Mouse (Mus musculus): ENCODE results near the gene Pemt. TPM values are rescaled to one million over a fixed set of nuclear protein-coding genes. Genes with fewer than 3 reads are reported as not detected.
A peak's percentile ranks its signal among the peaks of the same experiment; 100 is the strongest.

Gene Pemt
- polyA plus RNA-seq, 1 experiment = 41.5 TPM

- Histone ChIP-seq H3K4me3 (ENCODE audit: control insufficient read depth, low read depth, low read length) (no peak overlapping the region), H3K27me3 (ENCODE audit: control insufficient read depth, insufficient read depth, low read length) (no peaks in the 10 kb centered on the region), H3K36me3 (ENCODE audit: control insufficient read depth, insufficient read depth, low read length) (no peaks in the 10 kb centered on the region), H3K4me1 (ENCODE audit: control insufficient read depth, insufficient read depth, low read length) (no peaks in the 10 kb centered on the region), H3K27ac (ENCODE audit: control insufficient read depth, insufficient read depth, low read depth, low read length) (no peak overlapping the region)
- no peak for TF ChIP-seq POLR2A (IDR thresholded peaks at IDR 0.05; ENCODE audit: control insufficient read depth, low read depth, low read length)
Measured at GRCm38 (mm10) chr11:60071221-60071620, 24.9 kb upstream of the Pemt start.

DNA sequence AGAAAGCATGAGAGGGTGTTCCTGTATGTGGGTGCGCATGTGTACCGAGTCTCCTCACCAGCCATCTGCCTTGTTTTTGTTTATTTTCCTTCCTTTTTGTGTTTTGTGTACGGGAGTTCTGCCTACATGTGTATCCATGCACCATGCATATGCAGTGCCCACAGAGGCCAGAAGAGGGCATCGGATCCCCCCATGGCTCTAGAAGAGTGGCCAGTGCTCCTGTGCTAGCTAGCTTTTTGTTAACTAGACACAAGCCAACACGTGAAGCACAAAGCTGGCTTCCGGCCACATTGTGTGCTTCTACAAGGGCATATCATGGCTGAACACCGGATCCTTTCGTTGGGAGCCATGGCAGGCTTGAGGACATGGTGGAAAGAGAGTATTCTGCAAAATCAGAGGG lies 24.3 kb upstream of the Pemt start:
- Histone ChIP-seq H3K4me1 (ENCODE audit: control insufficient read depth, insufficient read depth, low read length) (no peaks in the 10 kb centered on the region), H3K4me3 (ENCODE audit: control insufficient read depth, low read depth, low read length) (no peak overlapping the region), H3K36me3 (ENCODE audit: control insufficient read depth, insufficient read depth, low read length) (no peaks in the 10 kb centered on the region), H3K27ac (ENCODE audit: control insufficient read depth, insufficient read depth, low read depth, low read length) (no peak overlapping the region), H3K27me3 (ENCODE audit: control insufficient read depth, insufficient read depth, low read length) (no peaks in the 10 kb centered on the region)
- TF ChIP-seq CTCF (IDR thresholded peaks at IDR 0.05; ENCODE audit: control insufficient read depth, insufficient read depth, insufficient replicate concordance, low read depth, low read length) = peak; percentile 65; the same call in 1 of the 2 replicates
- no peak for TF ChIP-seq POLR2A (IDR thresholded peaks at IDR 0.05; ENCODE audit: control insufficient read depth, low read depth, low read length)

DNA sequence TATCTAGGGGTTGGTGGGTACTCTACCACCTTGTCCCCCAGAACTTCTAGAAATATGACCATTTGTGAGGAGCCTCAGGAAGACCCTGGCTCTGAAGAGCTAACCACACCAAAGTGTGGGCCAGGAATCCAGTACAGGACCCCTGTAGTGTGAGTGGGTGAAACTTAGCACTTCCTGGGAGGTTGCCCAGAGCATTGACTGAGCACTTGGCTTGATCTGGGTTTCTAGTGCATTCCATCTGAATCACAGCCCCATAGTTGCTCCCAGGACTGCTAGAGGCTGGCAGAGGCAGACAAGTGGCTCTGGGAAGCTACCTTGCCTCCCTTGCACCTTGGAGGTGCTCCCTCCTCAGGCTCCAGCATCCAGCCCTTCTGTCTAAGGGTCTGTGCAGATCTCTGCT lies 22.3 kb upstream of the Pemt start:
- no peaks in the 10 kb centered on the region for H3K36me3 ChIP-seq (ENCODE audit: control insufficient read depth, insufficient read depth, low read length)
- no peak overlapping the region for H3K4me3 ChIP-seq (ENCODE audit: control insufficient read depth, low read depth, low read length)
- H3K4me1 ChIP-seq (ENCODE audit: control insufficient read depth, insufficient read depth, low read length) = no peaks in the 10 kb centered on the region
- no peak overlapping the region for H3K27ac ChIP-seq (ENCODE audit: control insufficient read depth, insufficient read depth, low read depth, low read length)
- no peak for TF ChIP-seq CTCF (IDR thresholded peaks at IDR 0.05; ENCODE audit: control insufficient read depth, insufficient read depth, insufficient replicate concordance, low read depth, low read length)
- no peak for TF ChIP-seq POLR2A (IDR thresholded peaks at IDR 0.05; ENCODE audit: control insufficient read depth, low read depth, low read length)
- no peaks in the 10 kb centered on the region for H3K27me3 ChIP-seq (ENCODE audit: control insufficient read depth, insufficient read depth, low read length)

- TF ChIP-seq CTCF (IDR thresholded peaks at IDR 0.05; ENCODE audit: control insufficient read depth, insufficient read depth, insufficient replicate concordance, low read depth, low read length) (no peak), POLR2A (IDR thresholded peaks at IDR 0.05; ENCODE audit: control insufficient read depth, low read depth, low read length) (no peak)
Measured at GRCm38 (mm10) chr11:60067646-60068045, 21.4 kb upstream of the Pemt start.

GRCm38 (mm10) chr11:60065267-60065666 lies 19.0 kb upstream of the Pemt start:
- H3K4me1 ChIP-seq (ENCODE audit: control insufficient read depth, insufficient read depth, low read length) = no peaks in the 10 kb centered on the region
- H3K4me3 ChIP-seq (ENCODE audit: control insufficient read depth, low read depth, low read length) = no peak overlapping the region
- H3K27ac ChIP-seq (ENCODE audit: control insufficient read depth, insufficient read depth, low read depth, low read length) = no peak overlapping the region
- no peaks in the 10 kb centered on the region for H3K36me3 ChIP-seq (ENCODE audit: control insufficient read depth, insufficient read depth, low read length)
- TF ChIP-seq POLR2A (IDR thresholded peaks at IDR 0.05; ENCODE audit: control insufficient read depth, low read depth, low read length) (no peak), CTCF (IDR thresholded peaks at IDR 0.05; ENCODE audit: control insufficient read depth, insufficient read depth, insufficient replicate concordance, low read depth, low read length) (no peak)
- H3K27me3 ChIP-seq (ENCODE audit: control insufficient read depth, insufficient read depth, low read length) = no peaks in the 10 kb centered on the region

More at GRCm38 (mm10) chr11:60067646-60068045, 21.4 kb upstream of the Pemt start:
- Histone ChIP-seq H3K27me3 (ENCODE audit: control insufficient read depth, insufficient read depth, low read length) (no peaks in the 10 kb centered on the region), H3K4me3 (ENCODE audit: control insufficient read depth, low read depth, low read length) (no peak overlapping the region), H3K4me1 (ENCODE audit: control insufficient read depth, insufficient read depth, low read length) (no peaks in the 10 kb centered on the region), H3K36me3 (ENCODE audit: control insufficient read depth, insufficient read depth, low read length) (no peaks in the 10 kb centered on the region), H3K27ac (ENCODE audit: control insufficient read depth, insufficient read depth, low read depth, low read length) (no peak overlapping the region)

GRCm38 (mm10) chr11:60061504-60062006 lies 15.3 kb upstream of the Pemt start:
- Histone ChIP-seq H3K4me1 (ENCODE audit: control insufficient read depth, insufficient read depth, low read length) (no peaks in the 10 kb centered on the region), H3K27me3 (ENCODE audit: control insufficient read depth, insufficient read depth, low read length) (no peaks in the 10 kb centered on the region), H3K4me3 (ENCODE audit: control insufficient read depth, low read depth, low read length) (no peak overlapping the region), H3K36me3 (ENCODE audit: control insufficient read depth, insufficient read depth, low read length) (no peaks in the 10 kb centered on the region), H3K27ac (ENCODE audit: control insufficient read depth, insufficient read depth, low read depth, low read length) (no peak overlapping the region)
- TF ChIP-seq POLR2A (IDR thresholded peaks at IDR 0.05; ENCODE audit: control insufficient read depth, low read depth, low read length) (no peak), CTCF (IDR thresholded peaks at IDR 0.05; ENCODE audit: control insufficient read depth, insufficient read depth, insufficient replicate concordance, low read depth, low read length) (no peak)

DNA sequence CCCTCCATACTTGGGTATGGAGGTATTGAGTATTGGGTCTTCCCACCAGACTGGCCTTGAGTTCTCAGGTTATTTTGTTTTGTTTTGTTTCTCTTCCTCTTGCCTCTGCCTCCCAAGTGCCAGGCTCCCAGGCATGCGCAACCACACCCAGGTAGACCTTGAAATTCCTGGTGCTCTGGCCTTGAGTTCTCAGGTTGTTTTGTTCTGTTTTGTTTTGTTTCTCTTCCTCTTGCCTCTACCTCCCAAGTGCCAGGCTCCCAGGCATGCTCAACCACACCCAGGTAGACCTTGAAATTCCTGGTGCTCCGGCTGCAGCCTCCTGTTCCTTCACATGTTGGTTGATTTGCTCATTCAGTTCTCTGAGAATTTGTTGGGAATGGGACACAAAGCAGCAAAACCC lies 13.7 kb upstream of the Pemt start:
- H3K36me3 ChIP-seq (ENCODE audit: control insufficient read depth, insufficient read depth, low read length) = no peaks in the 10 kb centered on the region
- no peak overlapping the region for H3K27ac ChIP-seq (ENCODE audit: control insufficient read depth, insufficient read depth, low read depth, low read length)
- H3K27me3 ChIP-seq (ENCODE audit: control insufficient read depth, insufficient read depth, low read length) = no peaks in the 10 kb centered on the region
- H3K4me1 ChIP-seq (ENCODE audit: control insufficient read depth, insufficient read depth, low read length) = no peaks in the 10 kb centered on the region
- TF ChIP-seq POLR2A (IDR thresholded peaks at IDR 0.05; ENCODE audit: control insufficient read depth, low read depth, low read length) (no peak), CTCF (IDR thresholded peaks at IDR 0.05; ENCODE audit: control insufficient read depth, insufficient read depth, insufficient replicate concordance, low read depth, low read length) (no peak)
- no peak overlapping the region for H3K4me3 ChIP-seq (ENCODE audit: control insufficient read depth, low read depth, low read length)

GRCm38 (mm10) chr11:60058441-60058840 lies 12.2 kb upstream of the Pemt start:
- TF ChIP-seq CTCF (IDR thresholded peaks at IDR 0.05; ENCODE audit: control insufficient read depth, insufficient read depth, insufficient replicate concordance, low read depth, low read length) = no peak
- H3K36me3 ChIP-seq (ENCODE audit: control insufficient read depth, insufficient read depth, low read length) = no peaks in the 10 kb centered on the region
- no peak overlapping the region for H3K27ac ChIP-seq (ENCODE audit: control insufficient read depth, insufficient read depth, low read depth, low read length)
- no peak overlapping the region for H3K4me3 ChIP-seq (ENCODE audit: control insufficient read depth, low read depth, low read length)
- no peaks in the 10 kb centered on the region for H3K4me1 ChIP-seq (ENCODE audit: control insufficient read depth, insufficient read depth, low read length)
- H3K27me3 ChIP-seq (ENCODE audit: control insufficient read depth, insufficient read depth, low read length) = no peaks in the 10 kb centered on the region

Measured in testis, adult 2 months (tissue).